Mouse (Mus musculus) thymus, adult 2 months (tissue): Measurements from ENCODE around the gene Arpp21. TPM values are rescaled to one million over a fixed set of nuclear protein-coding genes. Genes with fewer than 3 reads are reported as not detected.

Experiments
- DNase-seq: peaks from one replicate; pipeline ENCODE4 v3.0.0; 2021
- H3K27ac ChIP-seq: fragments of 200-500 bp; 2 replicates; pipeline ENCODE4 v1.5.1; 2012; ENCODE audit warnings: low read length, control low read depth; ENCODE audit not compliant: control insufficient read depth, insufficient read depth
- H3K27me3 ChIP-seq: fragments of 200-500 bp; 2 replicates; pipeline ENCODE4 v1.6.1; 2012; ENCODE audit warnings: mild to moderate bottlenecking, low read length, moderate library complexity, mixed read lengths; ENCODE audit not compliant: control insufficient read depth, insufficient read depth
- H3K36me3 ChIP-seq: fragments of 200-500 bp; 2 replicates; pipeline ENCODE4 v1.6.1; 2012; ENCODE audit warnings: mild to moderate bottlenecking, low read length, moderate library complexity; ENCODE audit not compliant: control insufficient read depth, insufficient read depth
- H3K4me1 ChIP-seq: fragments of 200-500 bp; replicated peaks from 2 replicates; pipeline ENCODE4 v1.6.1; 2012; ENCODE audit warnings: low read length; ENCODE audit not compliant: control insufficient read depth, insufficient read depth
- H3K4me3 ChIP-seq: fragments of 200-500 bp; 2 replicates; pipeline ENCODE4 v1.5.1; 2012; ENCODE audit warnings: mild to moderate bottlenecking, low read length, control low read depth, moderate library complexity; ENCODE audit not compliant: control insufficient read depth, insufficient read depth
- CTCF ChIP-seq: fragments of 200-500 bp; IDR thresholded peaks from 2 replicates; pipeline ENCODE4 v1.5.1; 2012; ENCODE audit warnings: mild to moderate bottlenecking, control low read depth, low read length, moderate library complexity, borderline replicate concordance; ENCODE audit not compliant: control insufficient read depth, poor library complexity, insufficient read depth; ENCODE audit errors: extremely low read depth
- POLR2A ChIP-seq: fragments of 200-500 bp; IDR thresholded peaks from 2 replicates; pipeline ENCODE4 v1.6.1; 2012; ENCODE audit warnings: mild to moderate bottlenecking, low read length, control low read depth, moderate library complexity; ENCODE audit not compliant: control insufficient read depth, poor library complexity, insufficient read depth; ENCODE audit errors: extremely low read depth
- WGBS: fragments of 180-500 bp; shearing (Covaris S2); methylation state at CpG from one replicate; pipeline ENCODE4 v1.1.7; 2018; 5-methylcytosine and 5-hydroxymethylcytosine counted together
- polyA plus RNA-seq: library from polyadenylated mRNA; depleted of rRNA; stranded (reverse); fragments of >200 nt; gene quantifications from 2 replicates; pipeline ENCODE4 v1.2.3, GENCODE M21; 2012

Gene Arpp21
- polyA plus RNA-seq, 1 experiment, result 578 TPM

DNA sequence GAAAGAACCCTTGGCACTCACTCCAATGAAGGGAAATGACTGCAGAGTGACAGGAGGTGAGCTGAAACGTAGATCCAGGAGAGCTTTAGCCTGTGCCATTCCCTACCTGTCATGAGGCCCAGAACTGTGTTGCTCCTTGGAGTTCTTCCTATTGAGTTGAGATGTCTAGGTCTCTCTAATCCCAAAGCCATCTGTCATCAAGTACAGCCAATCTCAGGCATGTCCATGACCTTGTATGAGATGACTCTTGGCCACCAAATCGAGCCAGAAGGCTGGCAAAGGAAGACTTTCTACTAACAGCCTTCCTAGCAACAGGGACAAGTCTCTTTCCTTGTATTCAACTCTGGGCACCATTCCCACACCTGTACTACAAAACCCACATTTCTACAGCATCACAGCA lies 25.0 kb upstream of the Arpp21 start:
- WGBS, result 90% methylated on average over 2 of the region's 2 CpGs
- TF ChIP-seq POLR2A (no peak), CTCF (no peak)
- no peak overlapping the region for H3K27ac ChIP-seq
- no peak for DNase-seq
- H3K4me1 ChIP-seq, result 0 out of 2 replicates have a peak, but pooled peaks cover 2% of the 10 kb centered on the region
- H3K4me3 ChIP-seq, result no peak overlapping the region
- H3K36me3 ChIP-seq, result no peaks in the 10 kb centered on the region
- no peaks in the 10 kb centered on the region for H3K27me3 ChIP-seq

DNA sequence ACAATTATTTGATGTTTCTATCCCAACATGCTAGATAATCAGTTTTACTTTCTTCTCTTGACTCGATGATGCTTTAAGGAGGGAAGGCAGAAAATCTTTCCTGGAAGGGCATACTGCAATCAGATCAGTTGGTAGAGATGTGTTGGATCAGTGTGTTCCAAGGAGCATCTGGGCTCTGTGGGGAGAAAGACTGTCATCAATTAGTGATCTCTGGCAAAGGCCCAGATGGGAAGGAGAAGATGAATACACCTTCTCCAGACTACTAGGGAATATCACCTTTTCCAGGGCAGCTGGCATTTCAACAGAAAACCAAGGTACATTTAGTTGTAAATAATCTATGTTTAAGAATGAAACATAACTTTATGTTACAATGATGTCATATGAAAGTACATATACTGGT lies 22.8 kb upstream of the Arpp21 start:
- Histone ChIP-seq H3K27me3 (no peaks in the 10 kb centered on the region), H3K4me1 (no peaks in the 10 kb centered on the region), H3K4me3 (no peak overlapping the region), H3K36me3 (no peaks in the 10 kb centered on the region), H3K27ac (no peak overlapping the region)
- 95% methylated on average over 1 of the region's 1 CpGs for WGBS
- DNase-seq, result no peak
- TF ChIP-seq CTCF, result no peak
- no peak for TF ChIP-seq POLR2A

DNA sequence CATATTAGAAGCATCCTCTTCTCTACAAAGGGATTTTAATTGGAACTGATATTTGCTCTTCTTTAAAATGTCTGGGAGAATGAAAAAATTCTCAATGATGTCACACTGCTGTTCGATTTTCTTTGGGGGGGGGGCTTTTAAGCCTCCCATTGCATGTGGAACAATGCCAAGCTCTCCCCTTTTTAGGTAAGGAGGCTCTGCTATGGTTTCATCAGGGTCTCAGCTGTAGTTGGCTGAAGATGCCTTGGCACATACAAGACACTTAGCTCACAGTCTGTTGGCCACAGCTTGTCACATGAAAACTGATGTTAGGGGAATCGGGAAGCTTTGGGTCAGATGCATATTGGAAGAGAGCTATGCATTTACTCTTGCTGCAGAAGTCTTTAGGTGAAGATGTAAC lies 20.2 kb upstream of the Arpp21 start:
- Histone ChIP-seq H3K27ac (no peak overlapping the region), H3K36me3 (no peaks in the 10 kb centered on the region), H3K4me3 (no peak overlapping the region), H3K4me1 (no peaks in the 10 kb centered on the region), H3K27me3 (no peaks in the 10 kb centered on the region)
- WGBS, result 86% methylated on average over 2 of the region's 2 CpGs
- TF ChIP-seq CTCF, result no peak
- TF ChIP-seq POLR2A, result no peak
- DNase-seq, result no peak

DNA sequence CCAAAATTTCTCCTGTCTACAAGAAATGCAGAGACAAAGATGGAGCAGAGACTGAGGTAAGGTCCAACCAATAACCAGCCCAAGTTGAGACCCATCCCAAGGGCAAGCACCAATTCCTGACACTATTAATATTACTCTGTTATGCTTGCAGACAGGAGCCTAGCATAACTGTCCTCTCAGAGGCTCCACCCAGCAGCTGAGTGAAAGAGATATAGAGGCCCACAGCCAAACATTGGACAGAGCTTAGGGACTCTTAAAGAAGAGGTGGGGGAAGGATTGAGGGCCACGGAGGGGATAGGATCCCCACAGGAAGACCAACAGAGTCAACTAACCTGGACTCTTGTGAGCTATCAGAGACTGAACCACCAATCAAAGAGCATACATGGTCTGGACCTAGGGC lies 18.0 kb upstream of the Arpp21 start:
- H3K27ac ChIP-seq, result no peak overlapping the region
- H3K4me3 ChIP-seq, result no peak overlapping the region
- TF ChIP-seq POLR2A, result no peak
- no peak for TF ChIP-seq CTCF
- no peaks in the 10 kb centered on the region for H3K27me3 ChIP-seq
- H3K36me3 ChIP-seq, result no peaks in the 10 kb centered on the region
- DNase-seq, result no peak
- 92% methylated on average over 1 of the region's 1 CpGs for WGBS
- H3K4me1 ChIP-seq, result no peaks in the 10 kb centered on the region

DNA sequence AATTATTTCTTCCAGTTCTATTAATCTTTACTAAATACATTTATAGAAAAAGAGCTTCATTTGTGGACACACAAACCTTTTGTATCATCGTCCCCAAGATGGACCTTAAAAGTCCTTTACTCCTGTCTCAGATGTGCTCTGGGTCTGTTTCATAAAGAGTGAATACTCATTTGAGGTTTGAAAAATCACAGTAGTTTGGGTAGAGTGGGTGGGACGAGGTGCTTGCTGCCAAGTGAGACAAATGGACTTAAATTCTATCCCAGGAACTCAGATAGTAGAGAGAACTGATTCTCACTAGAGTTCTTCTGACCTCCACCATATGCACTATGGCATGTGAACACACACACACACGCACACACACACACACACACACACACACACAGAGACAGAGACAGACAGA lies 16.1 kb upstream of the Arpp21 start:
- H3K36me3 ChIP-seq, result no peaks in the 10 kb centered on the region
- WGBS, result 86% methylated on average over 3 of the region's 3 CpGs
- no peak for DNase-seq
- H3K4me1 ChIP-seq, result no peaks in the 10 kb centered on the region
- TF ChIP-seq CTCF, result no peak
- no peak for TF ChIP-seq POLR2A
- H3K27ac ChIP-seq, result no peak overlapping the region
- H3K27me3 ChIP-seq, result no peaks in the 10 kb centered on the region
- H3K4me3 ChIP-seq, result no peak overlapping the region

DNA sequence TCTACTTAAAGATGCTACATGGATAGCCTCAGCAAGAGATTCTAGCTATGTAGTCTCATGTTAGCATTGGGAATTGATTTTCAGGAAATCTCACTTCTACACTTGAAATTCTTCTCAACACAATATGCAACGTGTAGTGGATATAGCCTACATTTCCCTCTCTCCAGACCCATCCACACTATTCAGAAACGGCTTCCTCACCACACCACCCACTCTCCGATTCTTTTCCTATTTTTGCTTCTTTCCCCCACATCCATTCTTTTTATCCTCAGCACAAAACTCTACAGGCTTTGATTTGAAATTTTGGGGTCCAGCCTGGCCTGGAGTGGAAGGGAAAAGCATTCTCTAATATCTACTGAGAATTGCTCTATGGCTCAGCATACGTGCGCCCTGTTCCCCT lies 15.6 kb upstream of the Arpp21 start:
- WGBS, result 95% methylated on average over 5 of the region's 5 CpGs
- H3K36me3 ChIP-seq, result no peaks in the 10 kb centered on the region
- H3K4me1 ChIP-seq, result no peaks in the 10 kb centered on the region
- H3K4me3 ChIP-seq, result no peak overlapping the region
- no peaks in the 10 kb centered on the region for H3K27me3 ChIP-seq
- no peak for TF ChIP-seq CTCF
- no peak for TF ChIP-seq POLR2A
- no peak overlapping the region for H3K27ac ChIP-seq
- no peak for DNase-seq

DNA sequence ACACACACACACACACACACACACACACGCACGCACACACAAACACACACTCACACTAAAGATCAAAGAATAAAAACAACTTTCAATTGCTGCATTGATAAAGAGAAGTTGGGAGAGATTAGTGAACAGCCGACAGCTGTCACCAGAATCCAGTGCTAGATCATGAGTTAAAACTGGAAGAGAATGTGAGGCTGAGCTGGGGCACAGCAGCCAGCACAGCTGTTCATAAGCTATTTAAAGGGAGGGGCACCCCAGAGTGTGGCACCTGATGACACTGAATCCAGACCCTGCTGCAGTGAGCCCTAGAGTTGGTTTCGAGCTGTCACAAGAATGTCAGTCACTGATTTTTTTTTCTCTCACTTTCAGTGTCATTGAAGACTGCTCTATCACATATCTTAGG lies 14.0 kb upstream of the Arpp21 start:
- Histone ChIP-seq H3K36me3 (no peaks in the 10 kb centered on the region), H3K4me3 (no peak overlapping the region), H3K4me1 (peaks cover 2% of the 10 kb centered on the region), H3K27me3 (no peaks in the 10 kb centered on the region), H3K27ac (no peak overlapping the region)
- TF ChIP-seq POLR2A (no peak), CTCF (no peak)
- DNase-seq, result no peak
- WGBS, result 92% methylated on average over 4 of the region's 4 CpGs
